Mouse (Mus musculus) hindbrain, embryonic 16.5 days (tissue): ENCODE results near the gene Hoxa13. TPM values are rescaled to one million over a fixed set of nuclear protein-coding genes. Genes with fewer than 3 reads are reported as not detected.
A peak's percentile ranks its signal among the peaks of the same experiment; 100 is the strongest.

Experiments
- ATAC-seq: fragments of 200-750 bp; cut with Nextera tagmentation; 2 replicates; pipeline ENCODE4 v1.8.0; 2017; ENCODE audit warnings: moderate TSS enrichment, moderate library complexity
- H3K27ac ChIP-seq: fragments of 300-500 bp; sonication (generic); 2 replicates; pipeline ENCODE4 v1.5.1; 2014; ENCODE audit warnings: low read depth, mild to moderate bottlenecking, control low read depth, low read length, moderate library complexity
- H3K27me3 ChIP-seq: fragments of 300-500 bp; sonication (generic); replicated peaks from 2 replicates; pipeline ENCODE4 v1.6.1; 2014; ENCODE audit warnings: low read length; ENCODE audit not compliant: control insufficient read depth, insufficient read depth
- H3K36me3 ChIP-seq: fragments of 300-500 bp; sonication (generic); 2 replicates; pipeline ENCODE4 v1.6.1; 2014; ENCODE audit warnings: mild to moderate bottlenecking, low read length, moderate library complexity, mixed read lengths; ENCODE audit not compliant: control insufficient read depth, insufficient read depth
- H3K4me1 ChIP-seq: fragments of 300-500 bp; sonication (generic); 2 replicates; pipeline ENCODE4 v1.6.1; 2014; ENCODE audit warnings: low read depth, low read length; ENCODE audit not compliant: control insufficient read depth, insufficient read depth
- H3K4me2 ChIP-seq: fragments of 300-500 bp; sonication (generic); 2 replicates; pipeline ENCODE4 v1.6.1; 2014; ENCODE audit warnings: mild to moderate bottlenecking, low read length, control low read depth, moderate library complexity
- H3K4me3 ChIP-seq: fragments of 300-500 bp; sonication (generic); 2 replicates; pipeline ENCODE4 v1.5.1; 2014; ENCODE audit warnings: mild to moderate bottlenecking, low read length, control low read depth, moderate library complexity
- H3K9ac ChIP-seq: fragments of 300-500 bp; sonication (generic); 2 replicates; pipeline ENCODE4 v1.6.1; 2014; ENCODE audit warnings: low read depth, mild to moderate bottlenecking, control low read depth, low read length, moderate library complexity
- H3K9me3 ChIP-seq: fragments of 300-500 bp; sonication (generic); 2 replicates; pipeline ENCODE4 v1.6.1; 2014; ENCODE audit warnings: mild to moderate bottlenecking, low read length, moderate library complexity; ENCODE audit not compliant: control insufficient read depth
- WGBS: fragments of 180-500 bp; shearing (Covaris S2); extraction: QIAGEN DNeasy Blood & Tissue Kit; methylation state at CpG from one replicate; pipeline ENCODE4 v1.1.7; 2014; 5-methylcytosine and 5-hydroxymethylcytosine counted together
- microRNA counts: library from miRNA; unstranded; fragments of <30 nt; microRNA quantifications from one replicate; lab custom pipeline; 2016
- microRNA-seq: library from miRNA; unstranded; fragments of <30 nt; microRNA quantifications from one replicate; pipeline ENCODE4, GENCODE M21; 2017
- polyA plus RNA-seq: library from polyadenylated mRNA; unstranded; fragments of >200 nt; fragmentation: Nextera tagmentation; extraction: Ambion mirVana; gene quantifications from 2 replicates; pipeline ENCODE4 v1.2.1, GENCODE M21; 2015

Hoxa13 gene
- polyA plus RNA-seq, 1 experiment from 2014 or later = not detected

DNA sequence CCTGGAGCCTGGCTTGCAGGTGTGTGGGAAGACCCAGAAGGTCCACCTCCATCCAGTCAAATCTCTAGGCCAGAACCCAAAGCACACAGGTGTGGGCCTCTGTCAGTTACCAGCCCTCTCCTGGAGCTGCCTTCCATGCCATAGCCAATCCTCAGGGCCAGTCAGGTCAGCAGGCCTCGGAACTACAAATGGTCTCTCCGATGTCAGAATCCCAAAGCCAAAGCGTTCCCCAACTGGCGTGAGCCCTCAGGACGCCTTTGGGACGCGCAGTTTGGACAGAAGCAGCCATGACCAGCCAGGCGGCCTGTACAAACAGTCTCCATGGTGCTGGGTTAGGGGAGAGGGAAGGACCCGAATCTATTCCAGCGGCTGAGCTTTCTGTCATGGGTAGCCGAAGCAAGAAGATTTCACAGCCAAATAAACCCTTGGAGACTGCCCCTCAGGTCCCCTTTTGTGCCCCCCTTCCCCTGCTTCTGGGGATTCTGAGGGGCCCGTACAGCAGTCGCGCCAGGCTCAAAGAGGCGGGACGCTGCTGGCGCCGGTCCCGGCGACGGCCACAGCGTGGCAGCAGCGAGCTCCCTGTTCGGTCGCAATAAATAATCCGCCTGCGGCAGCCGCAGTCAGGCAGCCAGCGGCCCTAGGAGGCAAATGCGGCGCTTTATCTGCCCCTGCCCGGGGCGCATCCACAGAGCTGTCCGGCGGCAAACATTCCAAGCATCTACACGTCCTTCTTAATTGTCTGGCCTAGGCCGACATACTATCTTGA, 49.3 kb downstream of the Hoxa13 start:
- Histone ChIP-seq H3K27ac (peak overlapping the region; percentile 54; the same call in 1 of the 2 replicates), H3K4me1 (no peaks in the 10 kb centered on the region; the same call in 1 of the 2 replicates)
- 1% methylated on average over 37 of the region's 37 CpGs for WGBS

DNA sequence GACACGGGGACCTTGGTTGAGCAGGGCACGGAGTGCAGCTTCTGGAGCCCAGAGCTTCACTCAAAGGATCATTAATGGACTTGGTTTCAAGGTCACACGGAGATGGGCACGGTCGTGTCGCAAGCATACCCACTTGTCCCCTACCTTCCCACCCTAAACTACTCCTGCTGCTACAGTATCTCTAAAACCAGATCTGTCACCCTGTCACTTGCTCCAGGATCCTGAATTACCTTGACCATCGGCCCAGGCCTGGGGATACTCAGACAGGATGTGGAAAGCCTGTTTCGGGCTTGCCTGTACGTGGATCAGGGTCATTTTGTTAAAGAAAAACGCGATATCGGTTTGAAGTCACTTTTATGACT, 51.0 kb downstream of the Hoxa13 start:
- ATAC-seq = no peak
- WGBS = 8% methylated on average over 12 of the region's 12 CpGs
- no peaks in the 10 kb centered on the region; the same call in 1 of the 2 replicates for H3K4me1 ChIP-seq
- peak overlapping the region; percentile 52 for H3K4me2 ChIP-seq
- H3K9me3 ChIP-seq = no peaks in the 10 kb centered on the region
- no peaks in the 10 kb centered on the region for H3K36me3 ChIP-seq
- no peak overlapping the region for H3K9ac ChIP-seq
- no peak overlapping the region for H3K27ac ChIP-seq
- H3K4me3 ChIP-seq = peak overlapping the region; percentile 8; the same call in 1 of the 2 replicates
- H3K27me3 ChIP-seq = peaks cover 61% of the 10 kb centered on the region

More for the DNA sequence above, 49.3 kb downstream of the Hoxa13 start:
- Histone ChIP-seq H3K9ac (peak overlapping the region; percentile 41; the same call in 1 of the 2 replicates), H3K9me3 (no peaks in the 10 kb centered on the region), H3K4me2 (peak overlapping the region; percentile 38), H3K36me3 (no peaks in the 10 kb centered on the region), H3K27me3 (peaks cover 77% of the 10 kb centered on the region), H3K4me3 (peak overlapping the region; percentile 30)
- peak; percentile 66 for ATAC-seq

DNA sequence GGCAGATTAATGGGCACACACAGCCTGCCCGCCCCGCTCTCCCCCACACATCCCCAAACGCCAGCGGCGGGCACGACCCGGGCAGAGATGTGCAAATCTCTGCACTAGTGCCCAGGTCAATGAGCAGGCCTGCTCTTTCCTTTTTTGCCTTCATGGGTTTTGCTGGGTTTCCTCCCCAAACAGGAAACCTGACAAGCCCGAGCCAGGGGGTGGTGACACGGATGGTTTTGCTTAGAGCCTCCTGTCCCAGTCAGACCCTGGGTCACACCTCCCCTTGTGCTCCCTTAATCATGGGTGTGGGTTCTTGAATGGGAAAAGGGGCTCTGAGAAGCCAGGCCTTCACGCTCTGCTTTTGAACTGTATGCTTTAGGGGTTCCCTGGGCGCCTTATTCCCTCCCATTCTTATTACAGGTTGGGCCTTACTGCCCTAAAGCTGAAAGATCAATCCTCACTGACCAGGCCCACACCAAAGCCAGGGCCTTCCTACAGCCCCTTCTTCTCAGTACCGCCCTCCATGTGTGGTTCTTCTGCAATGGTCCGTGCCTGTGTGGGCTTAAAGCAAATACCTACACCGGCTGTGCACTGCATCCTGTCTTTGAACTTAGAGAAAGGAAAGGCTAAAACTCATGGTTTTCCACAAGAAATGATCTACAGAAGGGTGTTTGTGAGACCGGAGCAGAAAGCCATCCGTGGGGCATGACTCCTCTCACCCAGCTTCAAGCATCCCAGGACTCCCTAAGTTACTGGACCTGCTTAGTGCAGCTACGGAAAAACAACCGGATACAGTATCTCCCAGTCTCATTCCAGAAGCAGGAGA, 51.6 kb downstream of the Hoxa13 start:
- Histone ChIP-seq H3K9ac (peak overlapping the region; percentile 37), H3K9me3 (no peaks in the 10 kb centered on the region), H3K27me3 (peaks cover 59% of the 10 kb centered on the region), H3K4me3 (peak overlapping the region; percentile 33), H3K4me1 (no peaks in the 10 kb centered on the region; the same call in 1 of the 2 replicates), H3K27ac (peak overlapping the region; percentile 52), H3K4me2 (peak overlapping the region; percentile 52), H3K36me3 (no peaks in the 10 kb centered on the region)
- 0 out of 2 replicates have a peak, but pooled peaks have one; percentile 10 for ATAC-seq
- WGBS = 7% methylated on average over 18 of the region's 18 CpGs

DNA sequence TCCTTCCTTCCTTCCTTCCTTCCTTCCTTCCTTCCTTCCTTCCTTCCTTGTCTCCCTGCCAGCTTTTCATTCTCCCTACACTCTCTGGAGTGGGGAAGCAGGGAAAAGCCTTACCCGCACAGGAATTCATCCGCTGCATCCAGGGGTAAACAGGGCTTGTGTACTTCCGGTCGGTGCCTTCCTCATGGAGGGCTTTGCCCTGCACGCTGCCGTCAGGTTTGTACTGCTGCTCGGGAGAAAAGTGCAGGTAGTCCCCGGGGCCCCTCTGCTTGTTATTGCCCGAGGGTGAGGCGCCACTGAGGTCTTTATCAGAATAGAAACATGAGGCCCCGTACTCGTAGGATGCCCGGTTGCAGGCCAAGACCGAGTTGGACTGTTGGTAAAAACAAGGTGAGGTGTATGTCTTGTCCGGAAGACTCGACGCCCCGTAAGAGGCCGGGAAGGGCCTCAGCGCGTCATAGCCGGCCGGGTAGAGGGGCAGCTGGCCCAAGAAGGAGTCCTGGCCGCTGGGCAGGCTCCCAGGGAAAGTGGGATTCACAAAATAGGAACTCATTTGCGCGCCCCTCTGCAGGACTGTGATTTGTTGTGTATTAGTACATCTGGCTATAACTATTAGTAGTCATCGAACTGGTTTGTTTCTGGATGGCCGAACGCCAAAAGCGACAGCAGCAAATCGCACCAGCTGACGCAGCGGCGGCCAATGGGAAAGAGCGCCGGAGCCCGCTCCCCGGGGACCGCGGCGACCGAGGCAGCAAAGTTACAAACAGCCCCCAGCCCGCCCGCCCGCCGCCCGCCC, 52.4 kb downstream of the Hoxa13 start, which contains the start of gene Hoxa6:
TSS of gene Hoxa6 (minus strand) at position 651 of the 796 bp plus-strand sequence.
- ATAC-seq = no peak
- Histone ChIP-seq H3K27ac (peak within 1 kb of the TSS; percentile 52), H3K27me3 (peaks cover 53% of the 10 kb centered on the region)

More for the DNA sequence above, 52.4 kb downstream of the Hoxa13 start, which contains the start of gene Hoxa6:
- H3K4me1 ChIP-seq = no peaks in the 10 kb centered on the region; the same call in 1 of the 2 replicates
- peak within 1 kb of the TSS; percentile 52 for H3K4me2 ChIP-seq
- no peaks in the 10 kb centered on the region for H3K9me3 ChIP-seq
- no peaks in the 10 kb centered on the region for H3K36me3 ChIP-seq
- H3K9ac ChIP-seq = peak within 1 kb of the TSS; percentile 37
- peak within 1 kb of the TSS; percentile 33 for H3K4me3 ChIP-seq
- 1% methylated on average over 47 of the region's 47 CpGs for WGBS

MicroRNA genes within 50 kb of the gene (microRNA counts, 519-probe panel; counts per million panel counts)
- 1,419 counts per million, percentile 12 among the panel's probes with 10 or more counts for microRNA mmu-miR-196b (lab: Ali Mortazavi, UCI)

Small RNA genes lying within 50 kb of the gene (microRNA-seq; reads per million reads assigned to microRNA genes)
- 179 reads per million, percentile 57 among the genes with 10 or more reads in this experiment for gene Mir196b

Other genes starting within 250 kb of the Hoxa13 start
- 23.8 and 30.3 TPM in 2 replicates for gene Skap2, start 248.3 kb downstream of the Hoxa13 start, polyA plus RNA-seq
- gene Hoxa1, start 102.6 kb downstream of the Hoxa13 start, polyA plus RNA-seq = 1.8 and 2.0 TPM in 2 replicates
- gene Hoxa2, start 96.0 kb downstream of the Hoxa13 start, polyA plus RNA-seq = 20.3 and 22.5 TPM in 2 replicates
- 3.4 and 3.6 TPM in 2 replicates for gene 5730596B20Rik, start 83.4 kb downstream of the Hoxa13 start, polyA plus RNA-seq
- gene Hoxa4, start 69.1 kb downstream of the Hoxa13 start, polyA plus RNA-seq = 5.6 and 8.8 TPM in 2 replicates
- gene Hoxa5, start 56.3 kb downstream of the Hoxa13 start, polyA plus RNA-seq = 85.9 and 106 TPM in 2 replicates
- gene Hoxa6, start 52.2 kb downstream of the Hoxa13 start, polyA plus RNA-seq = 9.4 and 9.9 TPM in 2 replicates
- 12.9 and 13.9 TPM in 2 replicates for gene Hoxa3, start 47.5 kb downstream of the Hoxa13 start, polyA plus RNA-seq
- not detected in 2 replicates for gene Gm28308, start 47.5 kb downstream of the Hoxa13 start, polyA plus RNA-seq
- gene Hoxa7, start 39.0 kb downstream of the Hoxa13 start, polyA plus RNA-seq = 9.0 and 21.1 TPM in 2 replicates
- gene Hoxa9, start 29.8 kb downstream of the Hoxa13 start, polyA plus RNA-seq = 0.48 and 2.4 TPM in 2 replicates
- gene Hoxa10, start 20.0 kb downstream of the Hoxa13 start, polyA plus RNA-seq = 0.70 TPM in 1 of 2 replicates, not detected in the other
- gene Hoxa11, start 15.1 kb downstream of the Hoxa13 start, polyA plus RNA-seq = not detected in 2 replicates
- gene Evx1, start 52.6 kb upstream of the Hoxa13 start, polyA plus RNA-seq = 1.1 and 1.5 TPM in 2 replicates